Mouse (Mus musculus) midbrain, postnatal 0 days (tissue): Measurements from ENCODE around the gene Adgrg1. TPM values are rescaled to one million over a fixed set of nuclear protein-coding genes. Genes with fewer than 3 reads are reported as not detected.
A peak's percentile ranks its signal among the peaks of the same experiment; 100 is the strongest.

Experiments
- ATAC-seq: fragments of 200-750 bp; cut with Nextera tagmentation; 2 replicates; pipeline ENCODE4 v1.8.0; 2017; ENCODE audit warnings: moderate number of reproducible peaks, mild to moderate bottlenecking, moderate TSS enrichment, moderate library complexity; ENCODE audit not compliant: low FRiP score
- DNase-seq: peaks from one replicate; pipeline ENCODE4 v3.0.0-alpha.2; 2015; ENCODE audit warnings: low spot score
- H3K27ac ChIP-seq: fragments of 300-500 bp; sonication (generic); 2 replicates; pipeline ENCODE4 v1.5.1; 2014; ENCODE audit warnings: low read depth, mild to moderate bottlenecking, low read length, mixed read lengths
- H3K27me3 ChIP-seq: fragments of 300-500 bp; sonication (generic); 2 replicates; pipeline ENCODE4 v1.6.1; 2014; ENCODE audit warnings: low read length, control low read depth, mixed read lengths; ENCODE audit not compliant: insufficient read depth
- H3K36me3 ChIP-seq: fragments of 300-500 bp; sonication (generic); 2 replicates; pipeline ENCODE4 v1.6.1; 2014; ENCODE audit warnings: low read length, control low read depth, mixed read lengths; ENCODE audit not compliant: insufficient read depth
- H3K4me1 ChIP-seq: fragments of 300-500 bp; sonication (generic); 2 replicates; pipeline ENCODE4 v1.6.1; 2014; ENCODE audit warnings: mild to moderate bottlenecking, control low read depth, antibody characterized with exemption, low read length, mixed read lengths; ENCODE audit not compliant: insufficient read depth
- H3K4me2 ChIP-seq: fragments of 300-500 bp; sonication (generic); 2 replicates; pipeline ENCODE4 v1.6.1; 2014; ENCODE audit warnings: low read depth, mild to moderate bottlenecking, low read length, mixed read lengths; ENCODE audit not compliant: poor library complexity, severe bottlenecking
- H3K4me3 ChIP-seq: fragments of 300-500 bp; sonication (generic); 2 replicates; pipeline ENCODE4 v1.5.1; 2014; ENCODE audit warnings: low read depth, mild to moderate bottlenecking, low read length, moderate library complexity
- H3K9ac ChIP-seq: fragments of 300-500 bp; sonication (generic); replicated peaks from 2 replicates; pipeline ENCODE4 v1.6.1; 2014; ENCODE audit warnings: mild to moderate bottlenecking, low read length, moderate library complexity, mixed read lengths; ENCODE audit not compliant: poor library complexity, severe bottlenecking
- H3K9me3 ChIP-seq: fragments of 300-500 bp; sonication (generic); 2 replicates; pipeline ENCODE4 v1.6.1; 2016; ENCODE audit warnings: low read length, control low read depth
- CTCF ChIP-seq: IDR thresholded peaks from 2 replicates; pipeline ENCODE4 v1.5.1; 2016; ENCODE audit warnings: antibody characterized with exemption, mild to moderate bottlenecking
- WGBS: fragments of 180-500 bp; shearing (Covaris S2); extraction: QIAGEN DNeasy Blood & Tissue Kit; methylation state at CpG from one replicate; pipeline ENCODE4 v1.1.7; 2014; 5-methylcytosine and 5-hydroxymethylcytosine counted together
- polyA plus RNA-seq: library from polyadenylated mRNA; unstranded; fragments of >200 nt; fragmentation: Nextera tagmentation; extraction: Ambion mirVana; gene quantifications from 2 replicates; pipeline ENCODE4 v1.2.1, GENCODE M21; 2015
- total RNA-seq: library from RNA; depleted of rRNA; stranded (reverse); fragments of >200 nt; gene quantifications from 2 replicates; pipeline ENCODE4 v1.2.3, GENCODE M21; 2014

The Adgrg1 gene
- total and polyA plus RNA-seq, 2 experiments from 2014 or later: 114 to 247 TPM

- H3K4me2 ChIP-seq: no peak overlapping the region
- H3K4me1 ChIP-seq: no peaks in the 10 kb centered on the region
- no peaks in the 10 kb centered on the region for H3K36me3 ChIP-seq
- no peaks in the 10 kb centered on the region for H3K27me3 ChIP-seq
- no peak overlapping the region for H3K4me3 ChIP-seq
- ATAC-seq (no peak), DNase-seq (no peak)
- no peaks in the 10 kb centered on the region for H3K9me3 ChIP-seq
- H3K9ac ChIP-seq: no peak overlapping the region
- no peak for TF ChIP-seq CTCF
- WGBS: 87% methylated on average over 4 of the region's 4 CpGs
- H3K27ac ChIP-seq: no peak overlapping the region
Measured at GRCm38 (mm10) chr8:94967071-94967470, 7.5 kb upstream of the Adgrg1 start.

GRCm38 (mm10) chr8:94967554-94967953 is 7.0 kb upstream of the Adgrg1 start:
- Histone ChIP-seq H3K27ac (no peak overlapping the region), H3K36me3 (no peaks in the 10 kb centered on the region), H3K4me2 (no peak overlapping the region), H3K9me3 (no peaks in the 10 kb centered on the region), H3K4me1 (no peaks in the 10 kb centered on the region), H3K4me3 (no peak overlapping the region), H3K27me3 (no peaks in the 10 kb centered on the region), H3K9ac (no peak overlapping the region)
- no peak for TF ChIP-seq CTCF
- 62% methylated on average over 3 of the region's 3 CpGs for WGBS
- no peak for DNase-seq
- ATAC-seq: no peak

- WGBS: 90% methylated on average over 9 of the region's 9 CpGs
Measured at GRCm38 (mm10) chr8:94973270-94973669, 1.3 kb upstream of the Adgrg1 start.

GRCm38 (mm10) chr8:94973786-94974185 is 765 bp upstream of the Adgrg1 start:
- no peak overlapping the region for H3K27ac ChIP-seq
- no peak overlapping the region for H3K9ac ChIP-seq
- WGBS: 85% methylated on average over 9 of the region's 9 CpGs
- no peaks in the 10 kb centered on the region for H3K27me3 ChIP-seq
- TF ChIP-seq CTCF: no peak
- ATAC-seq (no peak), DNase-seq (no peak)
- no peak overlapping the region for H3K4me3 ChIP-seq
- H3K36me3 ChIP-seq: no peaks in the 10 kb centered on the region
- no peaks in the 10 kb centered on the region for H3K9me3 ChIP-seq
- peaks cover 4% of the 10 kb centered on the region; the same call in 1 of the 2 replicates for H3K4me1 ChIP-seq
- H3K4me2 ChIP-seq: no peak overlapping the region

More at GRCm38 (mm10) chr8:94973270-94973669, 1.3 kb upstream of the Adgrg1 start:
- Histone ChIP-seq H3K4me1 (peaks cover 4% of the 10 kb centered on the region; the same call in 1 of the 2 replicates), H3K4me2 (no peak overlapping the region), H3K4me3 (no peak overlapping the region), H3K27ac (no peak overlapping the region), H3K36me3 (no peaks in the 10 kb centered on the region), H3K27me3 (no peaks in the 10 kb centered on the region), H3K9me3 (no peaks in the 10 kb centered on the region), H3K9ac (no peak overlapping the region)
- DNase-seq (no peak), ATAC-seq (no peak)
- no peak for TF ChIP-seq CTCF

- H3K4me2 ChIP-seq: peak overlapping the region; percentile 41
- 0 out of 2 replicates have a peak, but pooled peaks have one; percentile 4 for ATAC-seq
Measured at GRCm38 (mm10) chr8:94976651-94977417, 2.3 kb downstream of the Adgrg1 start.

GRCm38 (mm10) chr8:94978131-94978530 is 3.6 kb downstream of the Adgrg1 start:
- WGBS: 13% methylated on average over 9 of the region's 9 CpGs
- Histone ChIP-seq H3K27ac (no peak overlapping the region), H3K4me3 (peak overlapping the region; percentile 24; the same call in 1 of the 2 replicates), H3K4me1 (peaks cover 12% of the 10 kb centered on the region; the same call in 1 of the 2 replicates), H3K36me3 (no peaks in the 10 kb centered on the region), H3K4me2 (peak overlapping the region; percentile 41), H3K9ac (no peak overlapping the region), H3K9me3 (no peaks in the 10 kb centered on the region), H3K27me3 (no peaks in the 10 kb centered on the region)
- no peak for DNase-seq
- ATAC-seq: 0 out of 2 replicates have a peak, but pooled peaks have one; percentile 25
- no peak for TF ChIP-seq CTCF

More at GRCm38 (mm10) chr8:94976651-94977417, 2.3 kb downstream of the Adgrg1 start:
- WGBS: 24% methylated on average over 17 of the region's 17 CpGs
- H3K27ac ChIP-seq: no peak overlapping the region
- peaks cover 6% of the 10 kb centered on the region; the same call in 1 of the 2 replicates for H3K4me1 ChIP-seq
- H3K27me3 ChIP-seq: no peaks in the 10 kb centered on the region
- H3K4me3 ChIP-seq: peak overlapping the region; percentile 24
- no peaks in the 10 kb centered on the region for H3K36me3 ChIP-seq
- DNase-seq: no peak
- H3K9me3 ChIP-seq: no peaks in the 10 kb centered on the region
- no peak for TF ChIP-seq CTCF
- H3K9ac ChIP-seq: 0 out of 2 replicates have a peak overlapping the region, but pooled peaks have one; percentile 36
